Mouse (Mus musculus) brain, adult 2 months (tissue): ENCODE measurements at regions not wholly inside any gene's neighbourhood (a gene's known extent, or its start where the extent isn't known, plus 50 kb on each side); places are given as distances from the start of the nearest gene placed in this dataset.

Experiments
- DNase-seq: peaks from one replicate; pipeline ENCODE4 v3.0.0; 2011; ENCODE audit warnings: low read depth, low spot score

DNA sequence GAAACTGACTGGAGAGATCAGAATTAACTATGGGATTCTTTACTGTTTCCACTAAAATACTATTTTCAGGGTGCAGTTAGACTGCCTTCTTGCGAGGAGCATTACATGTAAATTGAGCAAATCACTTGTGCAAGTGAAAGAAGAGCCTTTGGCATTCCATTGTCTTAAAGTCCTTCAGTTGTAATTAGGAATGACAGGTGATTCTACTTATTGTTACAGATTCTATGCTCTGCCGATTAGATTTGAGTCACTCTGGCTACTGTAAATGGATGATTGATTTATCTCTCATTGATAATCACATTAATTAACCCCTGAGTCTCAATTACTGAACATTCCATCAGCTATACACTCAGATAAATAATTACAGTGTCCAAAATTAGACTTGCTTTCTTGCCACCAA, 2784.9 kb upstream of the Gm12353 start:
- DNase-seq = no peak

DNA sequence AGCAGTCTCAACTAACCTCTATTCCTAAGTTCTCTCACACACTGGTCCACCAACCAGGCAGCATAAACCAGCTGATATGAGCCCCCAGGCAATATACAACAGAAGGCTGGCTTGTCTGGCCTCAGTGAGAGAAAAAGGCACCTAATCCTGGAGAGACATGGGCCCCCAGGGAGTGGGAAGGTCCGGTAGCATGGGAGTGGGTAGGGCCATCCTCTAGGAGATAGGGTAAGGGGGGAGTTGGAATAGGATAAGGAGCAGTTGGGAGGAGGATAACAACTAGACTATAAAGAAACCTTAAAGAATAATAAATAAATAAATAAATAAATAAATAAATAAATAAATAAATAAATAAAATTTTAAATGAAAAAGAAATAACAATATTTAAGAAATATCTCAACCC, 2773.7 kb upstream of the Gm12353 start:
- DNase-seq = no peak

DNA sequence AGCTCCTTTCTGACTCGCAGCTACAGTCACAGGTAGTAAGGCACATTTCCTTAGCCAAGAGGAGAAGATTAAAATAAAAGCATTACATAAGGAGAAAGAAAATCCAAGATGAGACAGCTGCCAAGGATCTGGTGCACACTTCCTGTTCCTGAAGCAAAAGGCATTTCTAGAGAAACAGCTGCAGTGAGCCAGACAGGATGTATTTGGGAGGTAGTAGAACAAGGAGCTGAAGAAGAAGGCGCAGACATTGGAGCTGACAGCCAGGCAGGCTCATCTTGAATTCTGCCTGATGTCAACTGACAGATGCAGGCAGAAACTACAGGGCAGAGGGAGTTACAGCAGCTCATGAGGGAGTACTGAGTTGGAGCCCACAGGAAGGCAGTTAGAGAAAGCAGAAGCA, 2757.2 kb upstream of the Gm12353 start:
- peak; percentile 88 for DNase-seq

DNA sequence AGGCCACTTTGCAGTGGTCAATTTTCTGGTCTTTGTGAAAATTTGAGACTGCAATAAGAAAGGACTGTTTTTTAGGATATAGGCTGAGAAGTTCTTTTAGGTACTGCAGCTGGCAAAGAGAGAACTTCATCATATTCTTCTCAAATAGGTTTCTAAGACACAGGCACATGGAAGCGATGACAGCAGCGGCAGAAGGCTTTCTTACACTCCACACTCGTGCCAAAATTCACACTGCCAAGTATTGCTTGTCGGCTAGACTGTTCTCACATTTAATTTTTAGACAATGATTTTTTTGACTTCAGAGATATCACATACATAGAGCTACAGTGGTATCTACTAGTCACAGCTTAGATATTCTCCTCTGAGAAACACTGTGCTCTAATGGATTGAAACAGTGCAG, 2752.6 kb upstream of the Gm12353 start:
- DNase-seq = peak; percentile 87
